Mouse (Mus musculus): ENCODE measurements around the gene Tesc.

DNA sequence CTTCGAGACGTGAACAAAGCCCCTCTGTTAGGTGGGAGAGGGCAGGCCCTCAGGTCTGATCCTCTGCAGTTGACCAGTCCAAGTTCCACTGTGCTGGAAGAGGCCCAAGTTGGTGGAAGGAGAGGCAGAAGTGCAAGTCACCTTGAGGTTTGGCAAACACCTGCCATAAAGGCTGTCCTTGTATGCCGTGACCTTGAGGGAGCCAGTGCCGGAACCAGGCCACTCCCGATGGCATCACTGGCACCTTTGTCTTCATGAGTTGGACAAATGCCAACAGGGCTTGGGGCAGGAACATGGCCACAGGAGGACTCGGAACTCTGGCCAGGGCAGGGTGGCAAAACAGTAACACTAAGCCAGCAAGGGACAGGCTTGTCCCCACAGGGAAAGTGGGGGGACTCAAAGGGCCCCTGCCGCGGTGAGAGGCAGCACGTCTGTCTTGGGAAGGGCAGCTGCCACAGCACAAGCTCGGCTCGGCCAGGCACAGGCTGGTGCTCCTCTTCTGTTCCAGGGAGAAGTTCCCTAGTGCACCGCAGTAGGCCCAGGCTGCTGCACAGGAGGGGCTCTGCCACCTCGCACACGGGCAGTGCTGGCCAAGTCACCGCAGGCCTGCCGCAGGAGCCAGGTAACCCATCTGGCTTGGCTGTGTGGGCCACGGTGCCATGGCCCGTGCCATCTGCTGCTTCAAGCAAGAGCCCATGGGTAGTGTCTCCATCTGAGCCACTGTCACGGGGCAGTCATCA is 38.1 kb downstream of the Tesc start:
- TF ChIP-seq CTCF (IDR thresholded peaks at IDR 0.05; ENCODE audit: insufficient read depth, low read depth, low read length): no peak
- no peak for TF ChIP-seq POLR2A (IDR thresholded peaks at IDR 0.05; ENCODE audit: insufficient read depth, low read depth, low read length)

Measured in olfactory bulb, adult 2 months (tissue).